In the genomic region with DNA sequence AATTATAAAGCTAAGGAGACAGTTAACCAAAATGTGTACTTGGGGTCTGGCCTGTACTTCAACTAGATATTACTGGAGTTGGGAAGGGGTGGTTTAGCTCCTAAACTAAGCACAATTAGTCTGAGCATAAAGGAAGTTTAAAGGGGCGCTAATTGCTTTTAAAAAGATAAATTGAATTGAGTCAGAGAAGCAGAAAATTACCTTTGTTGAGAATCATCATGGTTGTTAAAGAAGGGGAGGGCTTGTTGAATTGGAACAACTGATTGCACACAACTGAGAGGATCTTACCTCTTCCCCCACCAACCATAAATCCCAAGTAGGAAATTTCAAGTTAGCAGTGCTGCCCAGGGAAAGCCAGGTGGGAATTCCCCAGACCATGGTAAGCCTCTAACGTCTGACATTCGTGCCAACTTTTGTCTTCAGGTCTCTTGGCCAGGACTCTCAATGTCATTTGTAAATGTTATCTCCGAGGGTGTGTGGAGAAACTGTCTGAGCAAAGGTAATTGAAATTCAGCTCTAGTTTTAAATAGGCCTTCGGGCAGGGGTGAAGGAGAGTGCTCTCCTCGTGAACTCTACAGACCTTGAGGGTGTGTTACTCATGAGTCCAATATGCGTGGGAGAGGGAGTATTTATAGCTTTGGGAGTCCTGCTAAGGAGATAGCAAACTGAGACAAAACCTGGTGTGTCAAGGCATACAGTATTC, we compare ENCODE assay signal across 13 mouse cellular contexts.
DNase-seq lines count a peak whose midpoint lies in the region; ATAC-seq lines count a peak whose summit lies in the region.
"Had no signal": no experiment of that assay in that cellular context is flagged by ENCODE, and none has a peak within 500 bp of the region (broad histone marks: within the 10 kb centered on the region; RNA-seq: fewer than 3 reads in every experiment).

No protein-coding gene starts in this region.

- H3K4me3 ChIP-seq in kidney, embryonic 14.5 days (ENCODE audit: low read length) = no peak overlapping the region
- no peak overlapping the region for H3K4me3 ChIP-seq in heart, embryonic 16.5 days (ENCODE audit: low read length)
- H3K4me3 ChIP-seq: liver, embryonic 12.5 days; myocyte had no signal

- H3K36me3 ChIP-seq in kidney, embryonic 14.5 days (ENCODE audit: control insufficient read depth, insufficient read depth, low read length) = no peaks in the 10 kb centered on the region
- H3K36me3 ChIP-seq in heart, embryonic 16.5 days (ENCODE audit: control insufficient read depth, insufficient read depth) = no peaks in the 10 kb centered on the region
- H3K36me3 ChIP-seq: liver, embryonic 12.5 days had no signal

- DNase-seq in kidney, adult 11 months = peak; percentile 26
- DNase-seq in ES-CJ7 (ENCODE audit: low read depth, low spot score) = peak; percentile 13
- DNase-seq in adrenal gland, adult 8-10 months = peak; percentile 46
- no peak for DNase-seq in layer of hippocampus, postnatal 10 days (ENCODE audit: low spot score in 2 of 2)
- DNase-seq in cerebellum, adult 8-10 months = no peak
- DNase-seq: cerebellum, adult 11 months; kidney, postnatal 10 days; thymus, postnatal 4 days had no signal

- WGBS in kidney, embryonic 14.5 days = 26% methylated on average over 7 of the region's 7 CpGs
- 35% methylated on average over 7 of the region's 7 CpGs for WGBS in heart, embryonic 16.5 days

- no peak overlapping the region for H3K27ac ChIP-seq in kidney, embryonic 14.5 days (ENCODE audit: low read depth, low read length)
- peak overlapping the region; percentile 82 for H3K27ac ChIP-seq in heart, embryonic 16.5 days (ENCODE audit: low read length)
- H3K27ac ChIP-seq: liver, embryonic 12.5 days had no signal

- H3K27me3 ChIP-seq in kidney, embryonic 14.5 days (ENCODE audit: control insufficient read depth, insufficient read depth, low read length) = no peaks in the 10 kb centered on the region
- H3K27me3 ChIP-seq in heart, embryonic 16.5 days (ENCODE audit: control insufficient read depth, insufficient read depth, low read length) = no peaks in the 10 kb centered on the region
- H3K27me3 ChIP-seq: CH12.LX; liver, embryonic 12.5 days had no signal

- peaks cover 23% of the 10 kb centered on the region for H3K4me1 ChIP-seq in kidney, embryonic 14.5 days (ENCODE audit: control insufficient read depth, insufficient read depth, low read length)
- peaks cover 19% of the 10 kb centered on the region for H3K4me1 ChIP-seq in heart, embryonic 16.5 days (ENCODE audit: control insufficient read depth, insufficient read depth, low read length)
- H3K4me1 ChIP-seq: liver, embryonic 12.5 days had no signal

- no peak overlapping the region for H3K9ac ChIP-seq in kidney, embryonic 14.5 days (ENCODE audit: low read depth, low read length)
- H3K9ac ChIP-seq in heart, embryonic 16.5 days (ENCODE audit: low read length) = no peak overlapping the region
- H3K9ac ChIP-seq: liver, embryonic 12.5 days had no signal

- H3K4me2 ChIP-seq in kidney, embryonic 14.5 days (replicated peaks; ENCODE audit: low read depth, low read length) = no peak overlapping the region
- H3K4me2 ChIP-seq in heart, embryonic 16.5 days (ENCODE audit: low read depth, low read length) = no peak overlapping the region
- H3K4me2 ChIP-seq: liver, embryonic 12.5 days had no signal

- no peaks in the 10 kb centered on the region for H3K9me3 ChIP-seq in kidney, embryonic 14.5 days (ENCODE audit: control insufficient read depth, low read length)
- no peaks in the 10 kb centered on the region for H3K9me3 ChIP-seq in heart, embryonic 16.5 days (replicated peaks; ENCODE audit: control insufficient read depth, low read length)
- H3K9me3 ChIP-seq: liver, embryonic 12.5 days had no signal

- no peak for ATAC-seq in kidney, embryonic 14.5 days (ENCODE audit: low FRiP score, low TSS enrichment)
- ATAC-seq in heart, embryonic 16.5 days (replicated peaks; ENCODE audit: extremely low read depth, insufficient read depth, low FRiP score) = peak; percentile 82
- ATAC-seq: liver, embryonic 12.5 days had no signal

Comparison
In these comparisons a context has a peak if more than half of its experiments do, and no peak if none do; other contexts are left out.
1. DNase-seq: peak in kidney, adult 11 months (single experiment), ES-CJ7 (single experiment) and adrenal gland, adult 8-10 months (single experiment); none in layer of hippocampus, postnatal 10 days (0 of 2) and cerebellum, adult 8-10 months (single experiment).